Mouse (Mus musculus): ENCODE measurements around the gene Asb5. TPM values are rescaled to one million over a fixed set of nuclear protein-coding genes. Genes with fewer than 3 reads are reported as not detected.

The Asb5 gene
- polyA plus RNA-seq, 1 experiment from 2014 or later, result 2.8 TPM

DNA sequence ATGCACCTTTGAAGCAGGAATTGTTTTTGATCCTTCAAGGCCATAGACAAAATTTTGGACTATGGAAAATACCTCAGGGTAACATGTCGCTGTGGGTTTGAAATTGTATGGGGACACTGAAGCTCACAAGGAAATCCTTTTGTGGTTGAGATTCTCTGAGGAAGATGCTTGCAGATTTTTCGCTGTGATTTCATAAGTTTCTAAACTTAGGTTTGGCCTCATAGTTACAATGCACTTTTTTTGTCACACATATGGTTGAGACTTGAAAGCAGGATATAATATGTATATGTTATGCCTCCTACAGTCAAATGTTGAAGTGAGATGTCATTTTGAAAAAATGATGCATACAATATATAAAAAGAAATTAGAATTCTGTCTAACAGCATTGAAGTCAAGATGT lies 25.5 kb downstream of the Asb5 start:
- no peak overlapping the region for H3K4me2 ChIP-seq (replicated peaks; ENCODE audit: low read depth)
- no peaks in the 10 kb centered on the region for H3K4me1 ChIP-seq (replicated peaks; ENCODE audit: control insufficient read depth, insufficient read depth, low read length)
- H3K9me3 ChIP-seq (ENCODE audit: control insufficient read depth), result no peaks in the 10 kb centered on the region
- no peaks in the 10 kb centered on the region for H3K36me3 ChIP-seq (ENCODE audit: control insufficient read depth, insufficient read depth)
- no peak overlapping the region for H3K27ac ChIP-seq (ENCODE audit: low read depth, low read length)
- no peak for ATAC-seq
- H3K4me3 ChIP-seq (ENCODE audit: low read depth, low read length), result no peak overlapping the region
- WGBS, result 73% methylated on average over 2 of the region's 2 CpGs
- no peaks in the 10 kb centered on the region for H3K27me3 ChIP-seq (replicated peaks; ENCODE audit: control insufficient read depth, insufficient read depth, low read length)
- H3K9ac ChIP-seq (ENCODE audit: low read depth, low read length), result no peak overlapping the region
- no peak for TF ChIP-seq CTCF (IDR thresholded peaks at IDR 0.05; ENCODE audit: low read depth)

DNA sequence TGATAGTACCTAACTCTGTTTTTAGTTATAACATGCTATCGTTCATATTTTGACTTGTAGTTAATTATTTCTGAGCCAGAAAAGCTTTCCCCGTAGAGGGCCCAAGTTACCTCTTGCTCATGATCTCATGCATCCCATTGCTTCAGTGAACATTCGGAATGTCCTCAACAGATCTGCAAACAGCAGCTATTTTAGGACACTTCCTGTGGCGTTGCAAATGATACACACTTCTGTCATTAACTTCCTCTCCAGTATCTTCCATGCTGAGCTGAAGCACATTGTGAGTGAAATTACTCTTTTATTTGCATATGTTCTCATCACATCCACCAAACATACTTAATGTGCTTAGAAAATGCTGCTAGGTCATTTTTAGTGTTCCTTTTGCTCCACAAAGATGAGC lies 32.8 kb downstream of the Asb5 start:
- H3K9ac ChIP-seq (ENCODE audit: low read depth, low read length), result no peak overlapping the region
- H3K36me3 ChIP-seq (ENCODE audit: control insufficient read depth, insufficient read depth), result no peaks in the 10 kb centered on the region
- no peak for TF ChIP-seq CTCF (IDR thresholded peaks at IDR 0.05; ENCODE audit: low read depth)
- H3K9me3 ChIP-seq (ENCODE audit: control insufficient read depth), result no peaks in the 10 kb centered on the region
- no peak overlapping the region for H3K4me3 ChIP-seq (ENCODE audit: low read depth, low read length)
- 64% methylated on average over 4 of the region's 4 CpGs for WGBS
- H3K4me2 ChIP-seq (replicated peaks; ENCODE audit: low read depth), result no peak overlapping the region
- no peaks in the 10 kb centered on the region for H3K27me3 ChIP-seq (replicated peaks; ENCODE audit: control insufficient read depth, insufficient read depth, low read length)
- no peak for ATAC-seq
- no peak overlapping the region for H3K27ac ChIP-seq (ENCODE audit: low read depth, low read length)
- H3K4me1 ChIP-seq (replicated peaks; ENCODE audit: control insufficient read depth, insufficient read depth, low read length), result no peaks in the 10 kb centered on the region

DNA sequence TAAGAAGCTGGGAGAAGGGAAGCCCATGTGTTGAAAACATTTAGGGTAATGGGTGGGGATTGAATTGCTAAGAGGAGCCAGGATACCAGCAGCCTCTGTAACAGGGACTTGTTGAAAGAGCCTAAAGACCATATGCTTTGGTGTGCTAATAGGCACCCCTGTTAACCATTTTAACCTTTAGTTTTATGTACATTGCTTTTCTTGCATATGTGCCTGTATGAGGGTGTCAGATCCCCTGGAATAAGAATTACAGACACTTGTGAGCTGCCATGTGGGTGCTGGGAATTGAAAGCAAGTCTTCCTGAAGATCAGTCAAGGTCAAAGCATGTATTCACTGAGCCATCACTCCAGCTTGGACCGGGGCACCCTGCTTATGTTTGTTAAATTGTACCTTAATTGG lies 35.8 kb downstream of the Asb5 start:
- H3K9ac ChIP-seq (ENCODE audit: low read depth, low read length), result no peak overlapping the region
- H3K27ac ChIP-seq (ENCODE audit: low read depth, low read length), result no peak overlapping the region
- no peaks in the 10 kb centered on the region for H3K27me3 ChIP-seq (replicated peaks; ENCODE audit: control insufficient read depth, insufficient read depth, low read length)
- no peaks in the 10 kb centered on the region for H3K9me3 ChIP-seq (ENCODE audit: control insufficient read depth)
- H3K4me3 ChIP-seq (ENCODE audit: low read depth, low read length), result no peak overlapping the region
- WGBS, result 93% methylated on average over 1 of the region's 1 CpGs
- H3K36me3 ChIP-seq (ENCODE audit: control insufficient read depth, insufficient read depth), result no peaks in the 10 kb centered on the region
- no peaks in the 10 kb centered on the region for H3K4me1 ChIP-seq (replicated peaks; ENCODE audit: control insufficient read depth, insufficient read depth, low read length)
- H3K4me2 ChIP-seq (replicated peaks; ENCODE audit: low read depth), result no peak overlapping the region
- TF ChIP-seq CTCF (IDR thresholded peaks at IDR 0.05; ENCODE audit: low read depth), result no peak
- ATAC-seq, result no peak

DNA sequence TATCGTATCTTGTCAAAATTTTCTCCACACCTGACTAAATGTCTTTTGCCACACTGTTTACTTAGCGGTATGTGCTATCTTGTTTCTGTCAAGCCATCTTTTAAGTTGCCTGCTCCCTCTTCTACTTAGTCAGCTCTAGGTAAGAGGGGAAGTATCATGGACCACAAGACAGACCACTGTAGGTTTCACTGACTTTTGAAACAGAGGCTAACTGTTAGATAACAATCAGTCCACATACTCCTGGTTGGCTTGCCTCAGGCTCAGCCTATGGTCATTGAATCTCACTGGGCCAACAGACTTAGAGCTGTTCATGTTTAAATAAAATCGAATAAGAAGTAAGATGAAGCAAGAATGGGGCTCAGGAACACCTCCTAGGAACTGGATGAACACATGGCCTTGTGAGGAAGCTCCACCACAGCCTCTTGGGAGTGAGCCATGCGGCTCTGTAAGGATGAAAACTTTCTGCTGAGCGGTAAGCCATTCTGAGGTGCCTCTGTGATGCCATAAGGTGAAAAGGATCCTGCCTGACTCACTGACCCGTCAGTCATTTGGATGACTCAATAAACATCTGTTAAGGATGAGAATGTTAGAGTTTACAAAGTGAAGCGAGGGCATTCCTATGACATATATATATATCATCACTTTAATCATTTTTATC lies 36.4 kb downstream of the Asb5 start:
- 84% methylated on average over 7 of the region's 7 CpGs for WGBS
- no peak overlapping the region for H3K9ac ChIP-seq (ENCODE audit: low read depth, low read length)
- ATAC-seq, result no peak
- no peaks in the 10 kb centered on the region for H3K36me3 ChIP-seq (ENCODE audit: control insufficient read depth, insufficient read depth)
- H3K27me3 ChIP-seq (replicated peaks; ENCODE audit: control insufficient read depth, insufficient read depth, low read length), result no peaks in the 10 kb centered on the region
- H3K27ac ChIP-seq (ENCODE audit: low read depth, low read length), result no peak overlapping the region
- TF ChIP-seq CTCF (IDR thresholded peaks at IDR 0.05; ENCODE audit: low read depth), result no peak
- H3K9me3 ChIP-seq (ENCODE audit: control insufficient read depth), result no peaks in the 10 kb centered on the region
- H3K4me1 ChIP-seq (replicated peaks; ENCODE audit: control insufficient read depth, insufficient read depth, low read length), result no peaks in the 10 kb centered on the region
- no peak overlapping the region for H3K4me3 ChIP-seq (ENCODE audit: low read depth, low read length)
- no peak overlapping the region for H3K4me2 ChIP-seq (replicated peaks; ENCODE audit: low read depth)

DNA sequence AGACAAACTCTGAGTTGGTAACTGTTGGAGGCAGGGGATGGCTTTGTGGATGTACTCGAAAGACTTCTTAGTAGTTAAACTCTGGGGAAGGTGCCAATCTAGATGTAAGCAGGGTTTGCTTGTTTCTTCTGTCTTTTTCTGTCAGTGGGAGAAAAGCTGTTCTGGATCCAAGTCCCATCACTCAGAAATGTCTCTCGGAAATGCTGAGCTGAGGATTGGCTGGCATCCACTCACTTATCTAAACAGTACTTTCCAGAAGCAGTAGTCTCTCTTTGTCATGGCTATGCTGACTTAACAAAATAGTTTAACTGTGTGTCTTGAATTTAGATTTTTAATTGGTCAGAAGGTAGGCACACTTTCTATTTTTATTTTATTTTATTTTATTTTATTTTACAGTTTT lies 37.8 kb downstream of the Asb5 start:
- TF ChIP-seq CTCF (IDR thresholded peaks at IDR 0.05; ENCODE audit: low read depth), result no peak
- no peaks in the 10 kb centered on the region for H3K27me3 ChIP-seq (replicated peaks; ENCODE audit: control insufficient read depth, insufficient read depth, low read length)
- H3K27ac ChIP-seq (ENCODE audit: low read depth, low read length), result no peak overlapping the region
- H3K36me3 ChIP-seq (ENCODE audit: control insufficient read depth, insufficient read depth), result no peaks in the 10 kb centered on the region
- H3K4me3 ChIP-seq (ENCODE audit: low read depth, low read length), result no peak overlapping the region
- H3K4me2 ChIP-seq (replicated peaks; ENCODE audit: low read depth), result no peak overlapping the region
- no peaks in the 10 kb centered on the region for H3K4me1 ChIP-seq (replicated peaks; ENCODE audit: control insufficient read depth, insufficient read depth, low read length)
- H3K9ac ChIP-seq (ENCODE audit: low read depth, low read length), result no peak overlapping the region
- ATAC-seq, result no peak
- WGBS, result 51% methylated on average over 2 of the region's 2 CpGs
- no peaks in the 10 kb centered on the region for H3K9me3 ChIP-seq (ENCODE audit: control insufficient read depth)

DNA sequence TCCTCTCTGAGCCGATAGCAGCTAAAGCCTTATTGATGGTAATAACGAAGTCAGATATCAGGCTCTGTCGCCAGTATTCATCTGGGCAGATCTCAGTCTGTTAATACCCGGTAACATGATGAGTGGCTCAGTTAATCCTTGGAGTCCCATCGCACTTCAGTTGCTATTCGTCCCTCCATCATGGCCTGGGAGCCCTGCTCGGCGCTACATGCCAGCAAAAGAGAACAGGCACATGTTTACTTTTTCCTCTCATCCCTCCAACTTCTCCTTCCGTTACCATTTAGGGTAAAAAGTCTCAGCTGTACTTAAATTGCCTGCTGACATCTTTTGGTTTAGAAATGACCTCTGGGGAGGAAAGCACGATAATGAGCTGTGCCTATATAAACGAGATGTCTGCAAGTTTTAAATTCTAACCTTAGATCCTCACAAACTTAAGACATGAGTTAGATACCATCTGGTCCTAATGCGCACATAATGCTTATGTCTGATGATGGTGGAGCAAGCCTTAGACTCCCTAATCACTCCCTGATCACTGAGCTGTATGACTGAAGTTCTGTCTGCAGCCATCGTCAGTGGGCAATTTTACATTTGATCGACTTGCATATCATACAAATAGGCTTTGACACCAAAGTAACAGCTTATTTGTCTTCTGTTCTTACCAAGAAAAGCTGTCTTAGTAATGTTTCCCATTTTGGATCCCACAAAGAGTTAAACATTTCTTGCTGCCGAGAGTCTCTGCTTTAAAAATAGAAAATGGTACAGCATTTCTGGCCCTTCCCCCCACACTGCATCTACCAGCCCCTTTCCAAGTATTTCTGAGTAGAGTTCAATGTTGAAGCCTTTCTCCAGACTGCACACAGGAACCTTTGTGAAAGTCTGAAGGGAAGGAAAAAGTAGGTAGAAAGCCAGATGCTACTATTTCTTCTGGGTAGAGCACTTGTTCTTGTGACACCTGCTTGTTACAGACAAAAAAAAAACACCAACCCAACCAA lies 41.5 kb downstream of the Asb5 start:
- no peak overlapping the region for H3K4me3 ChIP-seq (ENCODE audit: low read depth, low read length)
- H3K9ac ChIP-seq (ENCODE audit: low read depth, low read length), result no peak overlapping the region
- no peaks in the 10 kb centered on the region for H3K36me3 ChIP-seq (ENCODE audit: control insufficient read depth, insufficient read depth)
- no peak for ATAC-seq
- H3K27me3 ChIP-seq (replicated peaks; ENCODE audit: control insufficient read depth, insufficient read depth, low read length), result no peaks in the 10 kb centered on the region
- no peak for TF ChIP-seq CTCF (IDR thresholded peaks at IDR 0.05; ENCODE audit: low read depth)
- 62% methylated on average over 15 of the region's 15 CpGs for WGBS
- H3K4me2 ChIP-seq (replicated peaks; ENCODE audit: low read depth), result no peak overlapping the region
- no peak overlapping the region for H3K27ac ChIP-seq (ENCODE audit: low read depth, low read length)
- H3K4me1 ChIP-seq (replicated peaks; ENCODE audit: control insufficient read depth, insufficient read depth, low read length), result no peaks in the 10 kb centered on the region
- no peaks in the 10 kb centered on the region for H3K9me3 ChIP-seq (ENCODE audit: control insufficient read depth)

Measured in intestine, postnatal 0 days (tissue).